Mouse (Mus musculus) liver, postnatal 0 days (tissue): ENCODE measurements around the gene Agl. TPM values are rescaled to one million over a fixed set of nuclear protein-coding genes. Genes with fewer than 3 reads are reported as not detected.

Source experiments
- ATAC-seq: fragments of 200-750 bp; cut with Nextera tagmentation; 2 replicates; pipeline ENCODE4 v1.8.0; 2017; ENCODE audit warnings: mild to moderate bottlenecking, moderate library complexity
- DNase-seq: peaks from one replicate; pipeline ENCODE4 v3.0.0-alpha.2; 2016
- H3K27ac ChIP-seq: fragments of 300-500 bp; sonication (generic); 2 replicates; pipeline ENCODE4 v1.5.1; 2014; ENCODE audit warnings: antibody characterized with exemption, moderate library complexity, mild to moderate bottlenecking, low read depth
- H3K27me3 ChIP-seq: fragments of 300-500 bp; sonication (generic); 2 replicates; pipeline ENCODE4 v1.6.1; 2014; ENCODE audit warnings: low read length, control low read depth, mixed read lengths; ENCODE audit not compliant: insufficient read depth
- H3K36me3 ChIP-seq: fragments of 300-500 bp; sonication (generic); replicated peaks from 2 replicates; pipeline ENCODE4 v1.6.1; 2014; ENCODE audit warnings: mild to moderate bottlenecking, control low read depth, low read length, moderate library complexity, mixed read lengths; ENCODE audit not compliant: insufficient read depth
- H3K4me1 ChIP-seq: fragments of 300-500 bp; sonication (generic); 2 replicates; pipeline ENCODE4 v1.6.1; 2014; ENCODE audit warnings: antibody characterized with exemption, mild to moderate bottlenecking, control low read depth; ENCODE audit not compliant: insufficient read depth
- H3K4me2 ChIP-seq: fragments of 300-500 bp; sonication (generic); 2 replicates; pipeline ENCODE4 v1.6.1; 2014; ENCODE audit warnings: low read depth, mild to moderate bottlenecking, low read length, moderate library complexity, mixed read lengths
- H3K4me3 ChIP-seq: fragments of 300-500 bp; sonication (generic); 2 replicates; pipeline ENCODE4 v1.5.1; 2014; ENCODE audit warnings: low read depth, low read length
- H3K9ac ChIP-seq: fragments of 300-500 bp; sonication (generic); replicated peaks from 2 replicates; pipeline ENCODE4 v1.6.1; 2014; ENCODE audit warnings: mild to moderate bottlenecking, moderate library complexity
- H3K9me3 ChIP-seq: fragments of 300-500 bp; sonication (generic); 2 replicates; pipeline ENCODE4 v1.6.1; 2016; ENCODE audit warnings: mild to moderate bottlenecking, control low read depth, low read length, mixed read lengths
- CTCF ChIP-seq: sonication (generic); IDR thresholded peaks from 2 replicates; pipeline ENCODE4 v1.5.1; 2016; ENCODE audit warnings: antibody characterized with exemption, low read depth
- EP300 ChIP-seq: IDR thresholded peaks from 2 replicates; pipeline ENCODE4 v1.6.1; 2016; ENCODE audit warnings: antibody characterized with exemption, low read depth, mild to moderate bottlenecking
- WGBS: fragments of 180-500 bp; shearing (Covaris S2); extraction: QIAGEN DNeasy Blood & Tissue Kit; methylation state at CpG from one replicate; pipeline ENCODE4 v1.1.7; 2014; ENCODE audit not compliant: insufficient replicate concordance; 5-methylcytosine and 5-hydroxymethylcytosine counted together
- polyA plus RNA-seq: library from polyadenylated mRNA; unstranded; fragments of >200 nt; fragmentation: Nextera tagmentation; extraction: Ambion mirVana; gene quantifications from 2 replicates; pipeline ENCODE4 v1.2.1, GENCODE M21; 2015

The Agl gene
- polyA plus RNA-seq, 1 experiment from 2014 or later: 8.4 TPM

DNA sequence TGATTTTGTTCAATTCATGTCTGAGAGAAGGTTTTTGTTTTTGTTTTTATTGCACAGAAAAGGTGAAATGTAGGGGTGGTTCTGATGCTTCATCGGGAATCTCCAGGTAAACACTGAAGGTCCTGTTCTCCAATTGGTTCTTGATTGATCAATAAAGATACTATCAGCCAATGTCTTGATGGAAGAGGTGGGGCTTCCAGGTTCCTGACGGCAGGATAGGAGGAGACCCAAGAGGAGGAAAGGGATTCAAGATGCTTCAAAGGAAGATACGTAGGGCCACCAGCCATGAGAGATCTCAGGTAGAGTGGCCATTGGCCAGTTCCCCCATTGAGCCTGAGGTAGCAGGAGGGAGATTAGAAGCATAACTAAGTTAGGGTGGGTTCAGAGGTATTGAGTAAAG is 89.0 kb downstream of the Agl start:
- Histone ChIP-seq H3K9ac (no peak overlapping the region), H3K4me2 (no peak overlapping the region), H3K36me3 (no peaks in the 10 kb centered on the region), H3K9me3 (no peaks in the 10 kb centered on the region), H3K27ac (no peak overlapping the region), H3K4me3 (no peak overlapping the region), H3K4me1 (no peaks in the 10 kb centered on the region), H3K27me3 (no peaks in the 10 kb centered on the region)
- ATAC-seq (no peak), DNase-seq (no peak)
- TF ChIP-seq EP300 (no peak), CTCF (no peak)
- 53% methylated on average over 3 of the region's 3 CpGs for WGBS

- ATAC-seq (no peak), DNase-seq (no peak)
- Histone ChIP-seq H3K27me3 (no peaks in the 10 kb centered on the region), H3K9ac (peak overlapping the region; percentile 86; the same call in 1 of the 2 replicates), H3K4me2 (peak overlapping the region; percentile 83), H3K36me3 (no peaks in the 10 kb centered on the region), H3K4me3 (peak overlapping the region; percentile 96), H3K9me3 (no peaks in the 10 kb centered on the region), H3K27ac (peak overlapping the region; percentile 84), H3K4me1 (peaks cover 17% of the 10 kb centered on the region)
- TF ChIP-seq EP300 (no peak), CTCF (no peak)
- WGBS: 25% methylated on average over 5 of the region's 5 CpGs
Measured at GRCm38 (mm10) chr3:116713031-116713430, 94.9 kb downstream of the Agl start.

DNA sequence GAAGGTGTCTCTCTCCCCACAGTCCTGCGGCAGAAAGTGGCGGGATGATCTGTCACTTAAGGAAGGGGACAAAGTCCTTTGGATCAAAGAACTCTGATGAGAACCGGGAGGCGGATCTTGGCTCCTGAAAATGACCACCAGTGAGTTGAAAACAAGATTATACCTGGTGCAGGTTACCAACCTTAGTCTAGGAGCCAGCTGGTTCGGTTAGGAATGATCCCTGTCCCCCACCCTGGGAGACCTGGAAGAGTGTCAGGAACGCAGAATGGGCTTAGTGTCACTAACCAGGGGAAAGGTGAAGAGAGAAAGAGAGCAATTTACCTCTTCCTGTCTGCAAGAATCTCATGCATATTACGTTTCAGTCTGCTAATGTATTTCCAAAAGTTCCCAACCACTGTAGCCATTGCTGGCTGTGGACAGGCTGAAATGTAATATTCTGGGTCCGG is 95.5 kb downstream of the Agl start, which contains the start of gene Slc35a3:
Slc35a3 (minus strand) TSS at position 396 of the 446 bp plus-strand sequence.
- H3K27me3 ChIP-seq: no peaks in the 10 kb centered on the region
- no peaks in the 10 kb centered on the region for H3K9me3 ChIP-seq
- no peak for TF ChIP-seq EP300
- no peak for TF ChIP-seq CTCF
- peak within 1 kb of the TSS; percentile 83 for H3K4me2 ChIP-seq
- ATAC-seq (peak; percentile 57), DNase-seq (no peak)
- peak within 1 kb of the TSS; percentile 86 for H3K9ac ChIP-seq
- peaks cover 17% of the 10 kb centered on the region for H3K4me1 ChIP-seq
- H3K36me3 ChIP-seq: no peaks in the 10 kb centered on the region
- 6% methylated on average over 8 of the region's 8 CpGs for WGBS
- peak within 1 kb of the TSS; percentile 96 for H3K4me3 ChIP-seq
- H3K27ac ChIP-seq: peak within 1 kb of the TSS; percentile 84

GRCm38 (mm10) chr3:116711624-116712435 is 96.1 kb downstream of the Agl start:
- H3K4me2 ChIP-seq: peak overlapping the region; percentile 83

GRCm38 (mm10) chr3:116710941-116711340 is 97.0 kb downstream of the Agl start:
- peak overlapping the region; percentile 49; the same call in 1 of the 2 replicates for H3K9ac ChIP-seq
- no peak for ATAC-seq

More at GRCm38 (mm10) chr3:116711624-116712435, 96.1 kb downstream of the Agl start:
- H3K4me3 ChIP-seq: peak overlapping the region; percentile 96
- no peaks in the 10 kb centered on the region for H3K9me3 ChIP-seq
- WGBS: 1% methylated on average over 83 of the region's 85 CpGs
- H3K36me3 ChIP-seq: 0 out of 2 replicates have a peak, but pooled peaks cover 3% of the 10 kb centered on the region
- peak overlapping the region; percentile 86 for H3K9ac ChIP-seq
- TF ChIP-seq CTCF (no peak), EP300 (no peak)
- H3K27me3 ChIP-seq: no peaks in the 10 kb centered on the region
- H3K27ac ChIP-seq: peak overlapping the region; percentile 84
- peaks cover 17% of the 10 kb centered on the region for H3K4me1 ChIP-seq
- DNase-seq (peak; percentile 85), ATAC-seq (peak; percentile 95)

DNA sequence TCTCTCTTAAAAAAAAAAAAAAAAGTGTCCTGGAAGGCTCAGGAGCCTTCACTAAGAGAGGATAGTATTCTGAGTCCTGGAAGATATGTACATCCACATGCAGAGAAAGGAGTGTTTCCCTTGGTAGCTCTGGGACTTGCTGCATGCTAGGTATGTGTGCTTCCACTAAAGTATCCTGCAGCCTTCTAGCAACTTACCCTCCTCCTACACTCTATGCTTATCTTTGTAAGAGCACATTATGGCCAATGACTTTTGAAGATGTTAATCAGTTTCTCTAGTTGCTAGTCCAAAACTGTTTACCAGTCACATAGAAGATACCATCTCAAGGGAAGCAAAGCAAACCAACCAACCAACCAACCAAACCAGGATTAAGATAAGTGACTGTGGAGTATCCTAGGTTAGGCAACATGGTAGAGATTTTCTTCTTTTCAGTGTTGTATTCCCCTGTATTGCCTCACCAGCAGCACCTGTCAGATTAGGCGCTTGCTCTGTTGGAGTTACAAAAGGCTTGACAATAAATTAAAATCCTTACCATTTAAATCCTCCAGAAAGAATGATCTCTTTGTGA is 102.2 kb downstream of the Agl start:
- DNase-seq (no peak), ATAC-seq (no peak)
- no peaks in the 10 kb centered on the region for H3K27me3 ChIP-seq
- H3K36me3 ChIP-seq: peaks cover 6% of the 10 kb centered on the region; the same call in 1 of the 2 replicates
- H3K4me1 ChIP-seq: peaks cover 10% of the 10 kb centered on the region
- no peak overlapping the region for H3K9ac ChIP-seq
- H3K4me3 ChIP-seq: no peak overlapping the region
- no peak overlapping the region for H3K27ac ChIP-seq
- no peaks in the 10 kb centered on the region for H3K9me3 ChIP-seq
- no peak overlapping the region for H3K4me2 ChIP-seq
- WGBS: 90% methylated on average over 1 of the region's 1 CpGs
- TF ChIP-seq CTCF (no peak), EP300 (no peak)

More at GRCm38 (mm10) chr3:116710941-116711340, 97.0 kb downstream of the Agl start:
- no peak overlapping the region for H3K27ac ChIP-seq
- no peak for TF ChIP-seq CTCF
- no peak for TF ChIP-seq EP300
- H3K4me3 ChIP-seq: peak overlapping the region; percentile 96
- peak overlapping the region; percentile 83 for H3K4me2 ChIP-seq
- peaks cover 17% of the 10 kb centered on the region for H3K4me1 ChIP-seq
- no peak for DNase-seq
- H3K27me3 ChIP-seq: no peaks in the 10 kb centered on the region
- no peaks in the 10 kb centered on the region for H3K9me3 ChIP-seq
- H3K36me3 ChIP-seq: peaks cover 6% of the 10 kb centered on the region; the same call in 1 of the 2 replicates
- WGBS: 29% methylated on average over 9 of the region's 9 CpGs
